Mouse (Mus musculus) E14TG2a.4 (cell line): ENCODE measurements around the gene Dclk1.

Experiments
- CTCF ChIP-seq: conservative IDR thresholded peaks from 2 replicates; pipeline ENCODE4 v1.5.1; 2014; ENCODE audit warnings: low read length
- NANOG ChIP-seq: IDR thresholded peaks from 2 replicates; pipeline ENCODE4 v1.6.1; 2014; ENCODE audit warnings: borderline replicate concordance, low read length, mixed read lengths

DNA sequence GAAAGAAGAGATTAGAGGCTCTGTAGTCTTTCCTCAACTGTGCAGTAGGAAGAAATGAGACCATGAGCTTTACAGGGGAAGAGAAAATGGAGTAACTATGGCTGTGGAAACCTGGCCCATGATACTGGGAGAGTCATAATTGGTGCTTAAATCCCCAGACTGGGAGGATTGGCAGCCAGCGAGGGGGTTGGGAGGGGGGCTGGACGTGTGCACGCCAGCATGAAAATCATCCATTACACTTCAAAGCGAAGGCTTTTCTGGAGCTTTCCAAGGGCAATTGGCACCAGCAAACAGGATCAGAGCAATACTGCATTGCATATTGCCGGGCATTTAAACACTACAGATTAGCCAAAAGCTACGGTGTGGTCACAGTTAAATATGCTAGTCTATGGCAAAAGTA, 313.7 kb downstream of the Dclk1 start:
- no peak for TF ChIP-seq CTCF
- no peak for TF ChIP-seq NANOG
